Mouse (Mus musculus) liver, postnatal 0 days (tissue): ENCODE measurements at regions not wholly inside any gene's neighbourhood (a gene's known extent, or its start where the extent isn't known, plus 50 kb on each side); places are given as distances from the start of the nearest gene placed in this dataset.

Experiments used
- CTCF ChIP-seq: sonication (generic); IDR thresholded peaks from 2 replicates; pipeline ENCODE4 v1.5.1; 2016; ENCODE audit warnings: antibody characterized with exemption, low read depth
- EP300 ChIP-seq: IDR thresholded peaks from 2 replicates; pipeline ENCODE4 v1.6.1; 2016; ENCODE audit warnings: antibody characterized with exemption, low read depth, mild to moderate bottlenecking

DNA sequence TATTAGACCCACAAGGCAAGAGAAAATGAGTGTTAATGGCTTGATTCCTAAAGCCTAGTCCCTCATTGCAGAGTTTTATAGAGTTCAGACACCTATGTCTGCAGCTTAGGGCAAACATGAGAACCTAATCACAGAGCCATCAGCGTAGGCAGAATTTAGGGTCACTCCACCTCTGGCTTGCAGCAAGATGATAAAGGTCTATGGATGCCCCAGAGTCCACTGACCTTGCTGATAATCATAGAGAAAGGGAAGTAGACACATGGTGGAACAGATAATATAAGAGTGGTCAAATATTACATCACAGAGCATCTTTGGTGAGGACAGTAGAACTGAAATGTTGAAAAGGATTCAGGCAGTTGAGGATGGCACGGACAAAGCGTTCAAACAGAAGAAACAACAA is 530.7 kb downstream of the Rab28 start:
- TF ChIP-seq CTCF (no peak), EP300 (no peak)
